Mouse (Mus musculus): ENCODE results near the gene Fkbp7. TPM values are rescaled to one million over a fixed set of nuclear protein-coding genes. Genes with fewer than 3 reads are reported as not detected.

Gene Fkbp7
- polyA plus RNA-seq, 1 experiment from 2014 or later, result 22.6 TPM

DNA sequence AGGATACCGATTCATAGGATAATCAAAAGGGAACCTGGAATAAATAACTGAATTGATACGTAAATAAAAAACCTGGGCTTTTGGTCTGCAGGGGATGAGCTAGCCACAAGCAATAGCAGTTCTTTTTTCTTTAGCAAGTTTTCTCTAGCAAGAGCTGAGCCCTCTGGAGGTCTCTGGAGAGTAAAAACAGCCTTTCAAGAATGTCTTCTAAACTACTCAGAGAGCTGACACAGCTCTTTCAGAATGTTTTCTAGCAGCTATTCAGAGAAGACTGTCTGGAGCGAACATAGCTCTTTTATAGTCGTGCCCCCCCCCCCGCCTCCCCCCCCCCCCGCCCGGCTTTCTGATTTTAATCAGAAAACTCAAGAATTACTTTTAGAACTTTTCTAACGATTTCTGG, 13.5 kb downstream of the Fkbp7 start:
- Histone ChIP-seq H3K27ac (replicated peaks) (no peak overlapping the region), H3K36me3 (peaks cover 19% of the 10 kb centered on the region), H3K4me3 (no peak overlapping the region), H3K9ac (replicated peaks) (no peak overlapping the region), H3K9me3 (no peaks in the 10 kb centered on the region), H3K4me2 (replicated peaks) (no peak overlapping the region), H3K27me3 (no peaks in the 10 kb centered on the region), H3K4me1 (no peaks in the 10 kb centered on the region)
- WGBS, result 57% methylated on average over 6 of the region's 8 CpGs
- ATAC-seq (ENCODE audit: low FRiP score, low read depth), result no peak

DNA sequence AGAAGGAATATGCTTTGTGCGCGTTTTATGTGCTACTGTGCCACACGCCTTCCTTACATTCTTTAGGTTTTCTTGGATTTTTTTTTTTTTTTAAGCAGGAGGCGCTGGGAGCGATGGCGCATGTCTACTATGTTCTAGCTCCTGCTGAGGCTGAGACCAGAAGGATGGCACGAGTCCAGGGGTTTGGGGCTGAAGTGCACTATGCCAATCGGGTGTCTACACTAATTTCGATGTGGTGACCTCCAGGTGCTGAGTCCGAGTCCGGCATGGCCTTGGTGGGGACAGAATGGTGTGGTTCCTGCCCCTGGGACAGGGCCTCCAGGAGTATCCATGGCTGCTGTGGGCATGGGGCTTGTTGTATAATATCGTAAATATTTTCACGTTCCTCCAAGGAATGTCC, 14.4 kb downstream of the Fkbp7 start:
- Histone ChIP-seq H3K9me3 (no peaks in the 10 kb centered on the region), H3K4me3 (no peak overlapping the region), H3K9ac (replicated peaks) (no peak overlapping the region), H3K27me3 (no peaks in the 10 kb centered on the region), H3K4me1 (no peaks in the 10 kb centered on the region), H3K36me3 (peaks cover 14% of the 10 kb centered on the region), H3K27ac (replicated peaks) (no peak overlapping the region), H3K4me2 (replicated peaks) (no peak overlapping the region)
- 84% methylated on average over 13 of the region's 13 CpGs for WGBS
- no peak for ATAC-seq (ENCODE audit: low FRiP score, low read depth)

DNA sequence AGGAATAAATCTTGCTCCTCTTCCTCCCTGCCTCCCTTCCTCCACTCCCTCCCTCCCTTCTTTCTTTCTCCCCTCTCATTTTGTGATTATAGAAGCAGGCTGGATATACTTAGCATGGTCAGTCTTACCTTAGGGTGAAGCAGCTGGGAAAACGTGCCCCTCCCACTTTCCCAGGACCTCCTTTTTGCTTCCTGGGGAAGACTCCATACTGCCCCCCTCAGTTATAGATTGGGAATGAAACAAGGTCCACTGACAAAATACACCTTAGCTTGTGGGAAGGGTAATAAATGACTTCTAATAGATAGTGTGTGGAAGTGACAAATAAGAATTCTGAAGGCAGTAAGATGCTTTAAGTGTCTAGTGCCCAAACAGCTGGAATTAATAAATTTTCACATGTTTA, 16.9 kb downstream of the Fkbp7 start:
- 9% methylated on average over 1 of the region's 1 CpGs for WGBS
- ATAC-seq (ENCODE audit: low FRiP score, low read depth), result no peak
- H3K27me3 ChIP-seq, result no peaks in the 10 kb centered on the region
- 0 out of 2 replicates have a peak, but pooled peaks cover 2% of the 10 kb centered on the region for H3K9me3 ChIP-seq
- H3K4me1 ChIP-seq, result no peaks in the 10 kb centered on the region
- H3K9ac ChIP-seq (replicated peaks), result no peak overlapping the region
- H3K4me3 ChIP-seq, result no peak overlapping the region
- H3K27ac ChIP-seq (replicated peaks), result no peak overlapping the region
- H3K36me3 ChIP-seq, result no peaks in the 10 kb centered on the region
- H3K4me2 ChIP-seq (replicated peaks), result no peak overlapping the region

DNA sequence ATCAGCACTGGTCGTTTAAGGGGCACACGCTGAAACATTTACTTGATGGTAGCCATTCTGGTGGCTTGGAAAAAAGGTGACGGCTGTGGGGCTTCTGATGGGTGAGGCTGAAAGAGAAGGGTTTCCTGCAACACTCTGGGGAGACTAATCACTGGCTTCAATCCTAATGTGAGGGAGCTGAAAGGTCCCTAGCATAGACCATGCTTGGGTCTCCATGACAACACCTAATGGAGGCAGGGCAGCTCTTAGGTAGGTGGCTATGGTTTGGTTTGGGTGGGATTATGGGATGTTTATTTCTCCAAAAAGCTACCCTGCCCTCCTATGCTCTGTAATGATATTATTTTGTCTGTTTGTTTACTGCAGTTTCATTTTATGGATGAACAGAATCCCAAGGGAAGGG, 17.5 kb downstream of the Fkbp7 start:
- no peaks in the 10 kb centered on the region for H3K27me3 ChIP-seq
- no peaks in the 10 kb centered on the region for H3K4me1 ChIP-seq
- 86% methylated on average over 3 of the region's 3 CpGs for WGBS
- H3K27ac ChIP-seq (replicated peaks), result no peak overlapping the region
- H3K4me3 ChIP-seq, result no peak overlapping the region
- H3K9me3 ChIP-seq, result 0 out of 2 replicates have a peak, but pooled peaks cover 2% of the 10 kb centered on the region
- no peak overlapping the region for H3K9ac ChIP-seq (replicated peaks)
- no peaks in the 10 kb centered on the region for H3K36me3 ChIP-seq
- no peak for ATAC-seq (ENCODE audit: low FRiP score, low read depth)
- no peak overlapping the region for H3K4me2 ChIP-seq (replicated peaks)

DNA sequence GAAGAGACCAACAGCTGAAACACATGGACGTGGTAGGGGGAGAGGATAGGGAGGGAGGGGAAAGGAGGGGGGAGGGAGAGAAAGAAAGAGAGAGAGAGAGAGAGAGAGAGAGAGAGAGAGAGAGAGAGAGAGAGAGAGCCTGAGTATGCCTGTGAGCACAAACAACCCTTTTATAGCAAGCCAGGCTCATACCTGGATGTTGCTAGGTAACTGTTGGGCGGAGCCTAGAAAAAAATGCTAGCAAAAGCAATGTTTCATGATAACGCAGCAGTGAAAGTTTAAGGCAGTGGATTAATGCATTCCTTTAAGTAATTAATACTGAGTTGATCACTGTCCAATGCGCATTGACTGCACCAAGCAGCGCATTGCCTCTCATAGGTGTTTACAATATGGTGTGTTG, 18.3 kb downstream of the Fkbp7 start:
- H3K9me3 ChIP-seq, result 0 out of 2 replicates have a peak, but pooled peaks cover 2% of the 10 kb centered on the region
- no peak overlapping the region for H3K27ac ChIP-seq (replicated peaks)
- no peak overlapping the region for H3K9ac ChIP-seq (replicated peaks)
- ATAC-seq (ENCODE audit: low FRiP score, low read depth), result no peak
- H3K36me3 ChIP-seq, result no peaks in the 10 kb centered on the region
- WGBS, result 81% methylated on average over 5 of the region's 5 CpGs
- H3K4me2 ChIP-seq (replicated peaks), result no peak overlapping the region
- no peaks in the 10 kb centered on the region for H3K4me1 ChIP-seq
- H3K4me3 ChIP-seq, result no peak overlapping the region
- H3K27me3 ChIP-seq, result no peaks in the 10 kb centered on the region

DNA sequence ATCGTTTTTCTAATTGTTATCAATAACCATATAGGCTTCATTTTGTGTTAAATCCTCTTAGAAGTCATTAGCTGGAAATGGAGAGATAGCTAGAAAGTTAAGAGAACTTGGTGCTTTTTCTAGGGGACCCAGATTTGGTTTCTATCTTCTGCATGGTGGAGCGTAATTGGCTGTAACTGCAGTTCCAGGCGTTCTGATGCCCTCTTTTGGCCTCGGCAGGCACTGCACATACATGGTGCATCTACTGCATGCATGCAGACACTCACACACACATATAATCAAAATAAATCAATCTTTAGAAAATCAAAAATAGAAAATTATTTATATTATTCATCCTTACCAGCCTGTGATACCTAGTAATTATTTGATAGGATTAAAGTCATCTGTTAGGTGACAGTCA, 19.8 kb downstream of the Fkbp7 start:
- peaks cover 5% of the 10 kb centered on the region; the same call in 1 of the 2 replicates for H3K4me1 ChIP-seq
- ATAC-seq (ENCODE audit: low FRiP score, low read depth), result no peak
- H3K36me3 ChIP-seq, result no peaks in the 10 kb centered on the region
- 0 out of 2 replicates have a peak, but pooled peaks cover 2% of the 10 kb centered on the region for H3K9me3 ChIP-seq
- no peak overlapping the region for H3K27ac ChIP-seq (replicated peaks)
- 97% methylated on average over 4 of the region's 4 CpGs for whole genome bisulfite sequencing
- no peaks in the 10 kb centered on the region for H3K27me3 ChIP-seq
- H3K4me2 ChIP-seq (replicated peaks), result no peak overlapping the region
- no peak overlapping the region for H3K9ac ChIP-seq (replicated peaks)
- no peak overlapping the region for H3K4me3 ChIP-seq

DNA sequence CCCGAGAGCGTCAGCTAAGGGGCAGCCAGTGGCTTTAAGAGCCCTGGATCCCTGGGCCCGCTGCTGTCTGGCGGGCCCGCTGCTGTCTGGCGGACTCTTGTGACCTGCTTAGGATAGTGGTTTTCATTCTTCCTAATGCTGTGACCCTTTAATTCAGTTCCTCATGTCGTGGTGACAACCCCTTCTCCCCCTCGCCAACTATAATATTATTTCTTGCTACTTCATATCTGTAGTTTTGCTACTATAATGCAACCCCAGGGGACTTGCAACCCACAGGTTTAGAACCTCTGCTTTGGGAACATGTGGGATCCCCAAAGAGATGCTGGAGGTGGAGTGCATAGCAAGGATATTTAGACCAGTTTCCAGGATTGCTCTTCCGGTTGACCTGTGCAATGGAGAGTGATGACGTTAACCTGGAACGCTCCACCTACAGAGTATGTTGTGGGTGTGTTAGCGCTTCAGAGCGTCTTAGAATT, 24.2 kb downstream of the Fkbp7 start:
- Histone ChIP-seq H3K27me3 (no peaks in the 10 kb centered on the region), H3K4me2 (replicated peaks) (peak overlapping the region; percentile 69), H3K4me1 (peaks cover 15% of the 10 kb centered on the region), H3K27ac (replicated peaks) (peak overlapping the region; percentile 92), H3K9ac (replicated peaks) (peak overlapping the region; percentile 51; the same call in 1 of the 2 replicates), H3K4me3 (peak overlapping the region; percentile 68), H3K9me3 (0 out of 2 replicates have a peak, but pooled peaks cover 2% of the 10 kb centered on the region), H3K36me3 (0 out of 2 replicates have a peak, but pooled peaks cover 6% of the 10 kb centered on the region)
- 28% methylated on average over 13 of the region's 13 CpGs for WGBS
- peak; percentile 35 for ATAC-seq (ENCODE audit: low FRiP score, low read depth)

DNA sequence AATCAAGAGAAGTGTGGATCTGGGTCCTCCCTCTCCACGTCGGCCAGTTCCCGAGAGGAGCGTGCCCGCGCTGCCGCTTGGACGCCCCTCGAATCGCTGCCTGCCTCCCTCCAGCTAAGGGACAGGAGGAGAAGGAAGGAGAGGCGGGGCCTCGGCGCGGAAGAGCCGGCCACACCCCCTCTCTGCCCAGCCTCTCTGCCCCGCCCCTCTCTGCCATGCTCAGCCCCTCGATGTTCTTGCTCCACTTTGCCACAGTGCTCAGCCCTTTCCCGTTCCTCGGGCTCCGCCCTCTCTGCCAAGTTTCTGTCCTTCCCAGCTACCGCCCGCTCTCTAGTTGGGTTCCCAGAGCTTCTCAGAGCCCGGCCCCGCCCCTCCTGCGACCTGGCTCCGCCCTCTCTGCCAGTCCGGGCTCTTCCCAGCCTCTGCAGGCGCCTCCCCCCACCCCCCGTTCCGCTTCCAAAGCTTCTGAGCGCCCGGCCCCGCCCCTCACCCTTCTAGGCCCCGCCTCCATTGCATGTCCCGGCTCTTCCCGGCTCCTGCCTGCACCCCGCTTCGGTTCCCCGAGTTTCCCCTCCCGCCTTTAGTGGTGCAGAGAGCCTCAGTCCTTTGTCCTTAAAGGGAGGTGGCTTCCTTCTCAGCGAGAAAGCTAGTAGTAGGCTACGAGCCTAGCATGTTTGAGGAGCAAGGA, 24.9 kb downstream of the Fkbp7 start, which contains the start of the genes Prkra and Pjvk:
Prkra (minus strand) TSS at position 133 of the 688 bp plus-strand sequence.
Pjvk (plus strand) TSS at position 594 of the 688 bp plus-strand sequence.
- peak within 1 kb of the TSS; percentile 73 for H3K9ac ChIP-seq (replicated peaks)
- under 1% methylated on average over 39 of the region's 42 CpGs for WGBS
- H3K4me3 ChIP-seq, result peak within 1 kb of the TSS; percentile 68
- peak within 1 kb of the TSS; percentile 69 for H3K4me2 ChIP-seq (replicated peaks)
- peaks cover 15% of the 10 kb centered on the region for H3K4me1 ChIP-seq
- H3K27me3 ChIP-seq, result no peaks in the 10 kb centered on the region
- peak within 1 kb of the TSS; percentile 92 for H3K27ac ChIP-seq (replicated peaks)
- ATAC-seq (ENCODE audit: low FRiP score, low read depth), result peak; percentile 98
- H3K9me3 ChIP-seq, result 0 out of 2 replicates have a peak, but pooled peaks cover 2% of the 10 kb centered on the region
- H3K36me3 ChIP-seq, result 0 out of 2 replicates have a peak, but pooled peaks cover 11% of the 10 kb centered on the region

DNA sequence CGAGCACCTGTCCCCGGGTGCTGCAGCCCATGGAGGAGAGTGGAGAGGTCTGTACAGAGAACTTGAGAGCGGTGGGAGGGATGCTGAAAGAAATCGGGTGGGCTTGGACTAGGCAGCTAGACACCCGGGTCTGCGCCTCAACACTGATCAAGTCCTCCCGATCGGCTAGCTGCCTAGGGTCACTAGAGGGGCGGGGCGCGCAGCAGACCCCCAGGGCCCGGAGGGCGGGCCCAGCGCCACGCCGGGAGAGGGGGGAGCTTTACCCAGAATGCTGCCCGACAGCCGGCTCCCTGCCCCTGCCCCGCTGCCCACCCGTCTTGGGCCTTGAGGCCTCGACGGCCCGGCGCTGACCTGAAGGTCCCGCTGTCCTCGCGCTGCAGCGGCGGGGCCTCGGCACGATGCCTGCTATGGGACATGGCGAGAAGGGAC, 25.5 kb downstream of the Fkbp7 start:
- peak overlapping the region; percentile 73 for H3K9ac ChIP-seq (replicated peaks)
- peak; percentile 69 for ATAC-seq (ENCODE audit: low FRiP score, low read depth)
- peaks cover 15% of the 10 kb centered on the region for H3K4me1 ChIP-seq
- H3K4me3 ChIP-seq, result peak overlapping the region; percentile 68
- H3K9me3 ChIP-seq, result no peaks in the 10 kb centered on the region
- peak overlapping the region; percentile 69 for H3K4me2 ChIP-seq (replicated peaks)
- WGBS, result under 1% methylated on average over 31 of the region's 32 CpGs
- peaks cover 16% of the 10 kb centered on the region for H3K36me3 ChIP-seq
- H3K27ac ChIP-seq (replicated peaks), result peak overlapping the region; percentile 92
- H3K27me3 ChIP-seq, result no peaks in the 10 kb centered on the region

DNA sequence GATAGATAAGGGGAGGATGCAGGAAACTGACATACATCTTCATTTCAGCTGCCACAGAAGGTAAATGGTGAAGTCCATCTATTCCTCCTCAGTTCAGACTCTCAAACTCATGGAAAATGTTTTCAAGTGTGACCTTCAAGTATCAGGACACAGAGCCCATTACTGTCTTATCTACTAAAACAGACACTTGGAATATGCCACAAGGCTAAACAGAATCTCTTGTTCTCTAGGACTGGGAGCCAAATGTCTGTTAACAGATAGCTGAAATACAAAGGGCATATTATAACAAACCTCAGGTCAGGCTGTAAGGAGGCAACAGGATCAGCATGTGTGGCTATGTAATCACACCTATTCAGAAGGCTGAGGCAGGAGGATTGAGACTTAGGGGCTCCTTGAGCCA, 29.1 kb downstream of the Fkbp7 start:
- Histone ChIP-seq H3K4me2 (replicated peaks) (no peak overlapping the region), H3K9me3 (no peaks in the 10 kb centered on the region), H3K36me3 (peaks cover 46% of the 10 kb centered on the region), H3K4me3 (no peak overlapping the region), H3K27ac (replicated peaks) (no peak overlapping the region), H3K27me3 (no peaks in the 10 kb centered on the region), H3K9ac (replicated peaks) (no peak overlapping the region), H3K4me1 (peaks cover 13% of the 10 kb centered on the region)
- ATAC-seq (ENCODE audit: low FRiP score, low read depth), result no peak

DNA sequence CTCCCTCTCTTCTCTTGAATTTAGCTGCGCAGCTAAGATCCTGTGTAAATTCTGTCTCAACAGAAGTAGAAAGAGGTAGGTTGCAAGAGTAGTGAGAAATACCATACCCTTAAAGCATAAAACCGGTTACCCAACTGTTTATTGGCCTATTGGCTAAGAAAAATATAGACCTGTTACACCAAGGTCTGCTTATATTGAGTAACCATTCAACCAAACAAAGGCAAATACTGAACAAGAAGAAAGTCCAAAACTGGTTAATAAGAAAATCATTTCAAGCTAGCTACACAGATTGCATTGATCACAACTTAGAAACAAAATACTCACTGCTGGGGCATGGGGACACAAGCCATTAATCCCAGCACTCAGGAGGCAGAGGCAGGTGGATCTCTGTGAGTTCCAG, 33.3 kb downstream of the Fkbp7 start:
- Histone ChIP-seq H3K4me3 (no peak overlapping the region), H3K27ac (replicated peaks) (no peak overlapping the region), H3K9me3 (no peaks in the 10 kb centered on the region), H3K4me2 (replicated peaks) (no peak overlapping the region), H3K27me3 (no peaks in the 10 kb centered on the region), H3K4me1 (no peaks in the 10 kb centered on the region; the same call in 1 of the 2 replicates), H3K36me3 (peaks cover 81% of the 10 kb centered on the region), H3K9ac (replicated peaks) (no peak overlapping the region)
- WGBS, result 99% methylated on average over 2 of the region's 2 CpGs
- ATAC-seq (ENCODE audit: low FRiP score, low read depth), result no peak

DNA sequence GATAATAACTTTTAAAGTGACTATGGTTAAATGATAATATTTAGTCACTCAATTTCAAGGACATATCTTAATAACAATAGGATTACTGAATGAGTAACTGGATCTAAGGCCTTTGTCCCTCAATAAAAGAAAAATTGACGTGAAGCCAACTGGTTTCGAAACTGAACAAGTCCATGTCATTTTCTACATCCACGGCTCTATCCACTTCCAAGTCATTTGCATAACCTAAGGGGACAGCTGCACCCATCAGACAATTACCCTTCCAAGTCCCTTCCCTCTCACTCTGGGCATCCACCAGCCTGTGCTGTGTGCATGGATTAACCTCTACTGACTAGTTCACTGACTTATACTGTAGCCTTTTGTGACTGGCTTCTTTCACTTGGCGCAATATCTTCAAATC, 41.3 kb downstream of the Fkbp7 start:
- no peak overlapping the region for H3K4me2 ChIP-seq (replicated peaks)
- ATAC-seq (ENCODE audit: low FRiP score, low read depth), result no peak
- WGBS, result 85% methylated on average over 4 of the region's 4 CpGs
- no peaks in the 10 kb centered on the region for H3K4me1 ChIP-seq
- H3K9me3 ChIP-seq, result no peaks in the 10 kb centered on the region
- no peak overlapping the region for H3K9ac ChIP-seq (replicated peaks)
- no peaks in the 10 kb centered on the region for H3K27me3 ChIP-seq
- no peak overlapping the region for H3K27ac ChIP-seq (replicated peaks)
- no peak overlapping the region for H3K4me3 ChIP-seq
- peaks cover 90% of the 10 kb centered on the region for H3K36me3 ChIP-seq
